Mouse (Mus musculus) liver, adult 2 months (tissue): ENCODE measurements at regions not wholly inside any gene's neighbourhood (a gene's known extent, or its start where the extent isn't known, plus 50 kb on each side); places are given as distances from the start of the nearest gene placed in this dataset.

Experiments
- CTCF ChIP-seq: fragments of 200-500 bp; IDR thresholded peaks from 2 replicates; pipeline ENCODE4 v1.5.1; 2011; ENCODE audit warnings: low read depth, low read length, control low read depth
- POLR2A ChIP-seq: fragments of 200-500 bp; IDR thresholded peaks from 2 replicates; pipeline ENCODE4 v1.6.1; 2011; ENCODE audit warnings: low read length, control low read depth; ENCODE audit not compliant: insufficient read depth; ENCODE audit errors: extremely low read depth

DNA sequence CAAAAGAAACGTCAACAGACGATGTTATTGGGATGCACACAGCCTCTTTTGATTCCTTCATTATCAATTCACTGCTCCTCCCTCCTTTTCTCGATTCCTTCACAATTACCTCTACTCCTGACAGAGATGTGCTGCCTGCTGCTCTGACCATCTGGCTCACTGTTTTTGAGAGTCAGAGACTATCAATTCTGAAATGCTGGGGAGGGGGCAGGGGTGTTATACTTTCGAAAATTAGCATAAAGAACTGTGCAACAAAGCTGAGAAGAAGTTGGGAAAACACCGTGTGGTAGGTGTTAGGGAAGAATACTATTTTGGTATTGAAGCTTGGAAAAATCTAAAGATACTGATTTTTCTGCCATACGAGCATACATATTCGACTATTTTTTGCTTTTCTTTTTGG is 96.4 kb downstream of the Nedd1 start:
- TF ChIP-seq CTCF (no peak), POLR2A (no peak)
